Mouse (Mus musculus) midbrain, embryonic 11.5 days (tissue): ENCODE data around the gene Ncor1. TPM values are rescaled to one million over a fixed set of nuclear protein-coding genes. Genes with fewer than 3 reads are reported as not detected.
"Not testable (repeated sequence)": the region's sequence is repeated elsewhere in the genome, so short reads cannot be mapped to it uniquely, and the experiment has no call there.

Source experiments
- ATAC-seq: fragments of 200-750 bp; cut with Nextera tagmentation; 2 replicates; pipeline ENCODE4 v1.8.0; 2017; ENCODE audit warnings: moderate TSS enrichment, moderate library complexity; ENCODE audit not compliant: low FRiP score
- DNase-seq: peaks from one replicate; pipeline ENCODE4 v3.0.0; 2015; ENCODE audit warnings: low spot score; ENCODE audit errors: missing footprints
- H3K27ac ChIP-seq: fragments of 300-500 bp; sonication (generic); 2 replicates; pipeline ENCODE4 v1.5.1; 2014; ENCODE audit warnings: low read depth, low read length
- H3K27me3 ChIP-seq: fragments of 300-500 bp; sonication (generic); 2 replicates; pipeline ENCODE4 v1.6.1; 2014; ENCODE audit warnings: mild to moderate bottlenecking, low read length, moderate library complexity, mixed read lengths; ENCODE audit not compliant: control insufficient read depth, insufficient read depth
- H3K36me3 ChIP-seq: fragments of 300-500 bp; sonication (generic); 2 replicates; pipeline ENCODE4 v1.6.1; 2014; ENCODE audit warnings: mild to moderate bottlenecking, low read length, moderate library complexity, mixed read lengths; ENCODE audit not compliant: control insufficient read depth, insufficient read depth
- H3K4me1 ChIP-seq: fragments of 300-500 bp; sonication (generic); 2 replicates; pipeline ENCODE4 v1.6.1; 2014; ENCODE audit warnings: low read length; ENCODE audit not compliant: control insufficient read depth, insufficient read depth
- H3K4me2 ChIP-seq: fragments of 300-500 bp; sonication (generic); 2 replicates; pipeline ENCODE4 v1.6.1; 2014; ENCODE audit warnings: mild to moderate bottlenecking, moderate library complexity
- H3K4me3 ChIP-seq: fragments of 300-500 bp; sonication (generic); 2 replicates; pipeline ENCODE4 v1.5.1; 2014; ENCODE audit warnings: low read depth, low read length
- H3K9ac ChIP-seq: fragments of 300-500 bp; sonication (generic); 2 replicates; pipeline ENCODE4 v1.6.1; 2014; ENCODE audit warnings: low read length
- H3K9me3 ChIP-seq: fragments of 300-500 bp; sonication (generic); 2 replicates; pipeline ENCODE4 v1.6.1; 2016; ENCODE audit warnings: low read length; ENCODE audit not compliant: control insufficient read depth
- WGBS: fragments of 180-500 bp; shearing (Covaris S2); extraction: QIAGEN DNeasy Blood & Tissue Kit; methylation state at CpG from one replicate; pipeline ENCODE4 v1.1.7; 2014; 5-methylcytosine and 5-hydroxymethylcytosine counted together
- polyA plus RNA-seq: library from polyadenylated mRNA; unstranded; fragments of >200 nt; fragmentation: Nextera tagmentation; extraction: Ambion mirVana; gene quantifications from 2 replicates; pipeline ENCODE4 v1.2.1, GENCODE M21; 2014

The Ncor1 gene
- polyA plus RNA-seq, 1 experiment from 2014 or later: 176 TPM

DNA sequence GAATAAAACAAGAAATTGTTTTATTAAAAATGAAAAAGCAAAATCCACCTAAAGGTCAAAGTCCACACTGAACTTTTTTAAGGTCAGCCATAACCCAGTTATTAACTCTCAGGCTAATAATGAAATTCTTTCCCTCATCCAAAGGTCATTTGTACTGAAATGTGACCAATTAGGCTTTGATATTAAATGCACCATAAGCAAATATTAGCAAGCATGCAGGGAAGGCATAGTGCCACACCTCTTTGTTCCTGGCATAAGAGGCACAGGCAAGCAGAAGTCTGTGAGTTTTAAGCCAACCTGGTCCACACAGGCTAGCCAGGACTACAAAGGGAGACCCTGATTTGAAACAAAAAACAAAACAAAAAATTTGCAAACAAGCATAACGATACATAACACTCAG is 48.7 kb downstream of the Ncor1 start:
- Histone ChIP-seq H3K9me3 (no peaks in the 10 kb centered on the region), H3K27ac (no peak overlapping the region)
- WGBS: 97% methylated on average over 1 of the region's 1 CpGs

GRCm38 (mm10) chr11:62408848-62409247 is 49.5 kb downstream of the Ncor1 start:
- H3K9ac ChIP-seq: no peak overlapping the region
- no peaks in the 10 kb centered on the region for H3K36me3 ChIP-seq
- H3K27me3 ChIP-seq: no peaks in the 10 kb centered on the region
- DNase-seq: no peak
- WGBS: 83% methylated on average over 2 of the region's 2 CpGs
- H3K4me3 ChIP-seq: no peak overlapping the region
- no peak overlapping the region for H3K27ac ChIP-seq
- H3K4me2 ChIP-seq: no peak overlapping the region
- ATAC-seq: no peak
- H3K4me1 ChIP-seq: no peaks in the 10 kb centered on the region
- no peaks in the 10 kb centered on the region for H3K9me3 ChIP-seq

More for the DNA sequence above, 48.7 kb downstream of the Ncor1 start:
- Histone ChIP-seq H3K9ac (no peak overlapping the region), H3K4me2 (no peak overlapping the region), H3K4me3 (no peak overlapping the region), H3K27me3 (no peaks in the 10 kb centered on the region), H3K4me1 (no peaks in the 10 kb centered on the region), H3K36me3 (no peaks in the 10 kb centered on the region)
- DNase-seq (no peak), ATAC-seq (no peak)

DNA sequence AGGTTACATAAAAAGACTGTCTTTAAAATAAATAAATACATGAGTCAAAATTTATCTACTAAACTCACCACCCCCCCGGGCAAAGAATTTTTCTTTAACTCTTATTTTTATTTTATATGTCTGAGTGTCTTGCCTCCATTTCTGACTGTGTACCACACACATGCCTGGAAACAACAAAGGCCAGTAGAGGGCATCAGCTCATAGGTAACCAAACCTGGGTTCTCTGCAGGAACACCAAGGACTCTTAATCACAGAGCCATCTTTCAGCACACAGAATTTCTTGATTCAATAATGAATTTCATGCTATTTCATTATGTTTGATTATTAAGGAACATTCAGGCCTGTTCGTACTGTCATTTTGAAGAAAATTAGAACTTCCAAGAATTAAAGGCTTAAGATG is 61.9 kb downstream of the Ncor1 start:
- no peak for ATAC-seq
- Histone ChIP-seq H3K27me3 (no peaks in the 10 kb centered on the region), H3K4me2 (no peak overlapping the region), H3K36me3 (peaks cover 4% of the 10 kb centered on the region; the same call in 1 of the 2 replicates), H3K4me3 (no peak overlapping the region), H3K4me1 (no peaks in the 10 kb centered on the region), H3K27ac (no peak overlapping the region), H3K9ac (no peak overlapping the region), H3K9me3 (no peaks in the 10 kb centered on the region)
- WGBS: 96% methylated on average over 2 of the region's 2 CpGs
- no peak for DNase-seq

DNA sequence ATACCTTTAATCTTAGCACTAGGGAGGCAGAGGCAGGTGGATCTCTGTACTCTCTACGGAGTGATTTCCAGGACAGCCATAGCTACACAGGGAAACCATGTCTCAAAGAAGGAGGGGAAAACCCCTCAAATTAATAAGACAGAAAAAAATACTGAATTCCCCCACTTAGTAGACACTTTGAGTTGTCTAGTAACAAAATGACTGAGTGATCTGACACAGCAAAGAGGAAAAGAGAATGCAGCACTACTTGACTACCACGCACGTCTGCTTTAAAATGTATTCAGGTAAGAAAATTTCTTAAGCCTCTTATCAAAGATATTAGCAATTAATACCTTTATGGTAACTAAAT is 70.0 kb downstream of the Ncor1 start:
- H3K9ac ChIP-seq: no peak overlapping the region
- H3K36me3 ChIP-seq: peaks cover 4% of the 10 kb centered on the region; the same call in 1 of the 2 replicates
- no peaks in the 10 kb centered on the region for H3K9me3 ChIP-seq

DNA sequence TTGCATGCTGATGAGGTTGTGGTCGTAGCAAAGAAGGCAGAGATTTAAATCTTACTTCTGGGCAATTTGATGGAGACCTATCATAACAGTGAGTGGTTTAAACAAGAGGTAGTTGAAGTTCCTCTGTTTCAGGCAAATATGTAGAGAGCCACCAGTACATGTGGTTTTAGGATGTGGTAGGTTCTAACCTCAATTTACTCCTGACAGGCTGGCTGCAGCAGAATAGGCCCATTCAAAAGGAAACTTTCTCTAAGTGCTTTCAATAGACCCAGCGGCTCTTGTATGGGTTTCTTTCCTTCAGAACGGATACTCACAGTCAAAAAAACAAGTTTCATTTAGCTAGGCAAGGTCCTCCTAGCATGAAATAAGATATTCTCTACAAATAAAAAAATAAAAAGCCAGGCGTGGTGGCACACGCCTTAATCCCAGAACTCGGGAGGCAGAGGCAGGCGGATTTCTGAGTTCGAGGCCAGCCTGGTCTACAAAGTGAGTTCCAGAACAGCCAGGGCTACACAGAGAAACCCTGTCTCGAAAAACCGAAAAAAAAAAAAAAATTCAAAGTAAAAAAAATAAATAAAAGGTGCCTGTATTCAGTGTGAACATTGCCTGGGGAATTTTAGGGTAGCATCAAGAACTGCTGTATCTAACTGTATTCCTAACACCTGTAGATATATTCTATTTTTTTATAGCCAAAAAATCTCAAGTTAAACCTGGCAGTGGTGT is 70.6 kb downstream of the Ncor1 start:
- Histone ChIP-seq H3K4me2 (no peak overlapping the region), H3K4me1 (no peaks in the 10 kb centered on the region), H3K4me3 (no peak overlapping the region), H3K27me3 (no peaks in the 10 kb centered on the region), H3K36me3 (peaks cover 4% of the 10 kb centered on the region; the same call in 1 of the 2 replicates), H3K9me3 (no peaks in the 10 kb centered on the region), H3K9ac (no peak overlapping the region), H3K27ac (no peak overlapping the region)
- DNase-seq: no peak
- no peak for ATAC-seq
- WGBS: 90% methylated on average over 10 of the region's 10 CpGs

More for the DNA sequence above, 70.0 kb downstream of the Ncor1 start:
- ATAC-seq (no peak), DNase-seq (no peak)
- H3K27ac ChIP-seq: no peak overlapping the region
- no peaks in the 10 kb centered on the region for H3K4me1 ChIP-seq
- WGBS: 96% methylated on average over 3 of the region's 3 CpGs
- H3K4me2 ChIP-seq: no peak overlapping the region
- H3K4me3 ChIP-seq: no peak overlapping the region
- H3K27me3 ChIP-seq: no peaks in the 10 kb centered on the region

DNA sequence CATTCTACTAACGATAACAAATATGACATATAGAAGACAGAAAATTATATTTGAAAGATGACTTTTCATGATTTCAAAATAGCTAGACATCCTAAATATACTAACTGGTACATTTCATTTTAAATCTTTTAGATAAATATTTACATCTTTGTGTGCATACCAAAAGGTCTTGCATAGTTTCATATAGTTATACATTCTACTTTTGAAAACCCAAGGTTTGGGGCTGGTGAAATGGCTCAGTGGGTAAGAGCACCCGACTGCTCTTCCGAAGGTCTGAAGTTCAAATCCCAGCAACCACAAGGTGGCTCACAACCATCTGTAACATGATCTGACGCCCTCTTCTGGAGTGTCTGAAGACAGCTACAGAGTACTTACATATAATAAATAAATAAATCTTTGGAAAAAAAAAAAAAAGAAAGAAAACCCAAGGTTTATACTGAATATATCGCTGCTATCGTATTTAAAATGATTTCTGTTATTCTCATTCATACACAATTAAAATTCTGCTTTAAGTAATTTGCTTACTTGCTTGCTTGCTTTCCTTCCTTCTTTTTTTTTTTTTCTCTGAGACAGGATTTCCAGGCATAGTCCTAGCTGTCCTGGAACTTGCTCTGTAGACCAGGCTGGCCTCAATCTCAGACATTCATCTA is 81.0 kb downstream of the Ncor1 start:
- not testable (repeated sequence) for H3K36me3 ChIP-seq, DNase-seq, H3K4me1 ChIP-seq, H3K4me3 ChIP-seq, H3K27ac ChIP-seq, ATAC-seq, H3K9ac ChIP-seq, H3K9me3 ChIP-seq, H3K27me3 ChIP-seq, H3K4me2 ChIP-seq
- WGBS: 84% methylated on average over 6 of the region's 6 CpGs

- Histone ChIP-seq H3K9me3 (no peaks in the 10 kb centered on the region), H3K4me2 (no peak overlapping the region), H3K27ac (no peak overlapping the region), H3K4me1 (no peaks in the 10 kb centered on the region), H3K4me3 (no peak overlapping the region), H3K9ac (no peak overlapping the region), H3K27me3 (no peaks in the 10 kb centered on the region), H3K36me3 (peaks cover 13% of the 10 kb centered on the region)
- WGBS: 95% methylated on average over 2 of the region's 2 CpGs
- ATAC-seq: no peak
- DNase-seq: no peak
Observed at GRCm38 (mm10) chr11:62371776-62372175, 86.6 kb downstream of the Ncor1 start.

DNA sequence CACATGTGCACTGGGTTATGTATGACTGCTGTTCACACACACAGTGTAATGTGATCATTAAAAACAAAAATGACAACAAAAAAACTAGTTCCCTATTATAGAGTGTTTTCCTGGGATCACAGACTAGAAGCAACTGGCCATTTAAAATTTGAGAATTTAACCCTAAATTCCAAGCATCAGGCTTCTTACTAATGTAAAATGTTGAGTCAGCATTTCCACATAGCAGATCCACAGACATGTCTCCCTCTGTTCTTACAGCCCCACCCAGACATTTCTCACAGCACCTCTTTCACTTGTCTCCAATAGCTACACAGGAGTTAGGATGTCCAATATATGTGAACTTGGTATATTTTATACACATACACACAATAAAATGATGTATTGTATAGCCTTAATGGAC is 88.4 kb downstream of the Ncor1 start:
- H3K4me3 ChIP-seq: no peak overlapping the region
- peaks cover 11% of the 10 kb centered on the region for H3K36me3 ChIP-seq
- H3K27me3 ChIP-seq: no peaks in the 10 kb centered on the region
- H3K4me1 ChIP-seq: no peaks in the 10 kb centered on the region
- no peaks in the 10 kb centered on the region for H3K9me3 ChIP-seq
- ATAC-seq (no peak), DNase-seq (no peak)
- H3K4me2 ChIP-seq: no peak overlapping the region
- H3K27ac ChIP-seq: no peak overlapping the region
- no peak overlapping the region for H3K9ac ChIP-seq

GRCm38 (mm10) chr11:62366879-62367278 is 91.5 kb downstream of the Ncor1 start:
- no peaks in the 10 kb centered on the region for H3K27me3 ChIP-seq
- H3K9me3 ChIP-seq: no peaks in the 10 kb centered on the region
- peaks cover 11% of the 10 kb centered on the region for H3K36me3 ChIP-seq
- no peak overlapping the region for H3K4me2 ChIP-seq
- H3K4me3 ChIP-seq: no peak overlapping the region
- no peak for DNase-seq
- ATAC-seq: no peak
- H3K4me1 ChIP-seq: no peaks in the 10 kb centered on the region
- WGBS: 93% methylated on average over 6 of the region's 6 CpGs
- H3K27ac ChIP-seq: no peak overlapping the region
- no peak overlapping the region for H3K9ac ChIP-seq
